ENCODE assay signal across 10 mouse cellular contexts in the genomic region with DNA sequence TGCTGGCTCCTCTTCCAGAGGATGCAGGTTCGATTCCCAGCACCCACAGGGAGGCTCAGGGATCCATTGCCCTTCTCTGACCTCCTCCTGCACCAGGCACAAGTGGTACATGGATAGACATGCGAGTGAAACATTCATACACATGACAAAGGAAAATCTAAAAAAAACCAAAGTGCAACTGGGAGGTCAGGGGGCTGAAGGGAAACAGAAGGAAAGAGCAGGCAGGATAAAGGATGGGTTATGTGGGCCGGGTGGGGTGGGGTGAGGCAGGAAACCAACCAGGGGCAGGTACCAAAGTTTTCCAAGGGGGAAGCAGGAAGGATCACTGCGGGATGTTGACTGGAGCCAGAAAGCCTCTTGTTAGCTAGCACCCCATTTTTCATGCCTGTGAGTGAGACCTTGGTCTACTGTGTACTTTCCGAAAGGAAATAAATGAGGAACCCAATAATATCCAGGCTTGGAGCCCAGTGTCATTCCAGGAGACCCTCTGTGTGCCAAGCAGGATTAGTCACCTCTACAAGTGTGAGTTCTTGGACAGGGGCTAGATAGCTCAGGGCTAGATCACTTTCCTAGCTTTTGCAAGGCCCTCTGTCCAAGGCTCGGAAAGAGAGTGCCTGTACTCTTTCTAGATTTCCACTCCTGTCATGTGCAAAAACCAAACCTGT. TPM values are rescaled to one million over a fixed set of nuclear protein-coding genes. Genes with fewer than 3 reads are reported as not detected.
DNase-seq lines count a peak whose midpoint lies in the region; ATAC-seq and TF ChIP-seq lines count a peak whose summit lies in the region.
"Had no signal": no experiment of that assay in that cellular context is flagged by ENCODE, and none has a peak within 500 bp of the region (broad histone marks: within the 10 kb centered on the region; RNA-seq: fewer than 3 reads in every experiment).

No protein-coding gene starts in this region.

- H3K4me1 ChIP-seq in midbrain, embryonic 10.5 days, result peaks cover 25% of the 10 kb centered on the region
- no peaks in the 10 kb centered on the region for H3K4me1 ChIP-seq in midbrain, postnatal 0 days (ENCODE audit: insufficient read depth, low read length)
- peaks cover 41% of the 10 kb centered on the region for H3K4me1 ChIP-seq in kidney, embryonic 15.5 days
- peaks cover 33% of the 10 kb centered on the region; the same call in 1 of the 2 replicates for H3K4me1 ChIP-seq in stomach, embryonic 15.5 days

- no peaks in the 10 kb centered on the region for H3K36me3 ChIP-seq in midbrain, embryonic 10.5 days
- H3K36me3 ChIP-seq in midbrain, postnatal 0 days (ENCODE audit: insufficient read depth, low read length), result no peaks in the 10 kb centered on the region
- H3K36me3 ChIP-seq in kidney, embryonic 15.5 days, result no peaks in the 10 kb centered on the region
- no peaks in the 10 kb centered on the region for H3K36me3 ChIP-seq in stomach, embryonic 15.5 days
- H3K36me3 ChIP-seq: liver, embryonic 13.5 days had no signal

- no peak overlapping the region for H3K4me2 ChIP-seq in midbrain, postnatal 0 days (ENCODE audit: low read depth, low read length, poor library complexity, severe bottlenecking)
- no peak overlapping the region for H3K4me2 ChIP-seq in kidney, embryonic 15.5 days
- H3K4me2 ChIP-seq in stomach, embryonic 15.5 days, result no peak overlapping the region
- H3K4me2 ChIP-seq: liver, embryonic 13.5 days had no signal

- no peak for TF ChIP-seq CTCF in midbrain, postnatal 0 days (IDR thresholded peaks at IDR 0.05)

- ATAC-seq in midbrain, postnatal 0 days (ENCODE audit: low FRiP score), result no peak
- ATAC-seq in kidney, embryonic 15.5 days (replicated peaks; ENCODE audit: low FRiP score), result no peak
- ATAC-seq in stomach, embryonic 15.5 days (ENCODE audit: insufficient read depth, low FRiP score, low read depth), result no peak

- DNase-seq in midbrain, embryonic 10.5 days (ENCODE audit: low spot score), result no peak
- DNase-seq in midbrain, postnatal 0 days (ENCODE audit: low spot score), result no peak
- peak; percentile 66 for DNase-seq in gastrocnemius, postnatal 14 days
- DNase-seq in frontal cortex, postnatal 10 days (ENCODE audit: low spot score in 2 of 2), result no peak
- no peak for DNase-seq in layer of hippocampus, postnatal 25 days (ENCODE audit: extremely low spot score in 1 of 2, low spot score in 1 of 2)
- no peak for DNase-seq in B cell, adult 2 months
- DNase-seq: forebrain, postnatal 0 days; liver, embryonic 13.5 days had no signal

- no peak overlapping the region; the same call in 1 of the 2 replicates for H3K9ac ChIP-seq in midbrain, postnatal 0 days (replicated peaks; ENCODE audit: low read length, poor library complexity, severe bottlenecking)
- H3K9ac ChIP-seq in kidney, embryonic 15.5 days, result no peak overlapping the region
- H3K9ac ChIP-seq in stomach, embryonic 15.5 days, result no peak overlapping the region
- H3K9ac ChIP-seq: forebrain, postnatal 0 days; liver, embryonic 13.5 days had no signal

- WGBS in midbrain, embryonic 10.5 days, result 65% methylated on average over 6 of the region's 6 CpGs
- 61% methylated on average over 6 of the region's 6 CpGs for WGBS in midbrain, postnatal 0 days
- WGBS in kidney, embryonic 15.5 days, result 55% methylated on average over 6 of the region's 6 CpGs
- 40% methylated on average over 6 of the region's 6 CpGs for WGBS in stomach, embryonic 15.5 days

- H3K4me3 ChIP-seq in midbrain, embryonic 10.5 days, result no peak overlapping the region
- no peak overlapping the region for H3K4me3 ChIP-seq in midbrain, postnatal 0 days (ENCODE audit: low read depth, low read length)
- H3K4me3 ChIP-seq in kidney, embryonic 15.5 days (replicated peaks), result no peak overlapping the region
- no peak overlapping the region for H3K4me3 ChIP-seq in stomach, embryonic 15.5 days (replicated peaks)
- H3K4me3 ChIP-seq: liver, embryonic 13.5 days had no signal

- H3K27ac ChIP-seq in midbrain, embryonic 10.5 days (replicated peaks), result peak overlapping the region; percentile 61
- no peak overlapping the region for H3K27ac ChIP-seq in midbrain, postnatal 0 days (ENCODE audit: low read depth, low read length)
- H3K27ac ChIP-seq in kidney, embryonic 15.5 days, result peak overlapping the region; percentile 5
- H3K27ac ChIP-seq in stomach, embryonic 15.5 days, result peak overlapping the region; percentile 62
- H3K27ac ChIP-seq: liver, embryonic 13.5 days had no signal

- no peaks in the 10 kb centered on the region for H3K9me3 ChIP-seq in midbrain, embryonic 10.5 days (replicated peaks)
- H3K9me3 ChIP-seq in midbrain, postnatal 0 days (ENCODE audit: low read length), result no peaks in the 10 kb centered on the region
- no peaks in the 10 kb centered on the region for H3K9me3 ChIP-seq in kidney, embryonic 15.5 days (replicated peaks)
- H3K9me3 ChIP-seq in stomach, embryonic 15.5 days, result no peaks in the 10 kb centered on the region
- H3K9me3 ChIP-seq: liver, embryonic 13.5 days had no signal

- intact Hi-C loops in gastrocnemius, postnatal 14 days (cut with DNase I; ENCODE audit: low total_unique reads), result no loop called here

- H3K27me3 ChIP-seq in midbrain, embryonic 10.5 days (ENCODE audit: low read depth, poor library complexity, severe bottlenecking), result no peaks in the 10 kb centered on the region
- H3K27me3 ChIP-seq in midbrain, postnatal 0 days (ENCODE audit: insufficient read depth, low read length), result no peaks in the 10 kb centered on the region
- no peaks in the 10 kb centered on the region for H3K27me3 ChIP-seq in kidney, embryonic 15.5 days
- H3K27me3 ChIP-seq in stomach, embryonic 15.5 days (replicated peaks), result no peaks in the 10 kb centered on the region
- H3K27me3 ChIP-seq: liver, embryonic 13.5 days had no signal

RNA-seq across cellular contexts. Expression of a gene that starts 11.0 kb away (rescaled TPM):
- not detected in 2 replicates for polyA plus RNA-seq in midbrain, embryonic 10.5 days (2016; fragmentation: Nextera tagmentation; extraction: Ambion mirVana)
- 0.22 TPM in 1 of 2 replicates, not detected in the other for total RNA-seq in midbrain, postnatal 0 days (2014; rRNA removed)
- polyA plus RNA-seq in midbrain, postnatal 0 days (2015; fragmentation: Nextera tagmentation; extraction: Ambion mirVana), result 0.04 TPM in 1 of 2 replicates, not detected in the other
- not detected for total RNA-seq in gastrocnemius, postnatal 14 days (2021)
- 1.3 and 2.3 TPM in 2 replicates for polyA plus RNA-seq in kidney, embryonic 15.5 days (2015; fragmentation: Nextera tagmentation; extraction: Ambion mirVana)
- polyA plus RNA-seq in stomach, embryonic 15.5 days (2015; fragmentation: Nextera tagmentation; extraction: Ambion mirVana), result 12.0 and 12.6 TPM in 2 replicates
- not detected for total RNA-seq in layer of hippocampus, postnatal 25 days (2021)
- total RNA-seq: forebrain, postnatal 0 days had no signal
- polyA plus RNA-seq: forebrain, postnatal 0 days; liver, embryonic 13.5 days had no signal

RNA-seq across cellular contexts. Expression of a gene that starts 36.5 kb away (rescaled TPM):
- 200 TPM in 2 replicates for polyA plus RNA-seq in midbrain, embryonic 10.5 days (2016; fragmentation: Nextera tagmentation; extraction: Ambion mirVana)
- total RNA-seq in midbrain, postnatal 0 days (2014; rRNA removed), result 104 and 116 TPM in 2 replicates
- 213 and 236 TPM in 2 replicates for polyA plus RNA-seq in midbrain, postnatal 0 days (2015; fragmentation: Nextera tagmentation; extraction: Ambion mirVana)
- total RNA-seq in gastrocnemius, postnatal 14 days (2021), result 10 to 100 TPM; 43.4 to 46.7 TPM
- 183 and 204 TPM in 2 replicates for polyA plus RNA-seq in kidney, embryonic 15.5 days (2015; fragmentation: Nextera tagmentation; extraction: Ambion mirVana)
- 197 and 205 TPM in 2 replicates for polyA plus RNA-seq in stomach, embryonic 15.5 days (2015; fragmentation: Nextera tagmentation; extraction: Ambion mirVana)
- 10 to 100 TPM; 48.4 to 69.2 TPM for total RNA-seq in layer of hippocampus, postnatal 25 days (2021)

RNA-seq across cellular contexts. Expression of a gene that starts 59.6 kb away (rescaled TPM):
- polyA plus RNA-seq in midbrain, embryonic 10.5 days (2016; fragmentation: Nextera tagmentation; extraction: Ambion mirVana), result 102 and 106 TPM in 2 replicates
- 41.5 and 63.6 TPM in 2 replicates for total RNA-seq in midbrain, postnatal 0 days (2014; rRNA removed)
- 45.9 and 48.0 TPM in 2 replicates for polyA plus RNA-seq in midbrain, postnatal 0 days (2015; fragmentation: Nextera tagmentation; extraction: Ambion mirVana)
- total RNA-seq in gastrocnemius, postnatal 14 days (2021), result 10 to 100 TPM; 67.1 to 67.3 TPM
- polyA plus RNA-seq in kidney, embryonic 15.5 days (2015; fragmentation: Nextera tagmentation; extraction: Ambion mirVana), result 101 and 105 TPM in 2 replicates
- 93.5 and 98.9 TPM in 2 replicates for polyA plus RNA-seq in stomach, embryonic 15.5 days (2015; fragmentation: Nextera tagmentation; extraction: Ambion mirVana)
- total RNA-seq in layer of hippocampus, postnatal 25 days (2021), result 10 to 100 TPM; 36.5 to 37.0 TPM
